Mouse (Mus musculus): Measurements from ENCODE around the gene Cyp3a59.
"Not testable (repeated sequence)": the region's sequence is repeated elsewhere in the genome, so short reads cannot be mapped to it uniquely, and the experiment has no call there.

The Cyp3a59 gene

DNA sequence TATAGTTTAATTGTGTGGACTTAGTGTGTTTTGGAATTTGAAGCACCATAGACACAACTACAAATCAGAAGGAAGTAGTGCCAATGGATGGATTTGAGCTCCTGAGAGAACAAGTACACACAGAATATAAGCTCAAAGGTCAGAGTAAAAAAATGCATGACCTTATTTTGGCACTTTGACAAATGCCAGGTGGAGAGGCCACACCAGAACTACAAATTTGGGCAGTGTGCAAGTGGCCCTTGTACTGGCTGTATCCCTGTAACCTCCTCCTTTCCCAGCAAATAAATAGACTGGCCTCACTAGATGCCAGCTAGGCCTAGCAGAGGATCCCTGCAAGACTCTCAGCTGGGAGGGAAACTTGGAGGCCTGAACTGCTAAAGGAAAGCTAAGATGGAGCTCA lies at the start of gene Cyp3a59:
TSS of gene Cyp3a59 (plus strand) at position 313 of the 400 bp plus-strand sequence.
- DNase-seq = not testable (repeated sequence)

DNA sequence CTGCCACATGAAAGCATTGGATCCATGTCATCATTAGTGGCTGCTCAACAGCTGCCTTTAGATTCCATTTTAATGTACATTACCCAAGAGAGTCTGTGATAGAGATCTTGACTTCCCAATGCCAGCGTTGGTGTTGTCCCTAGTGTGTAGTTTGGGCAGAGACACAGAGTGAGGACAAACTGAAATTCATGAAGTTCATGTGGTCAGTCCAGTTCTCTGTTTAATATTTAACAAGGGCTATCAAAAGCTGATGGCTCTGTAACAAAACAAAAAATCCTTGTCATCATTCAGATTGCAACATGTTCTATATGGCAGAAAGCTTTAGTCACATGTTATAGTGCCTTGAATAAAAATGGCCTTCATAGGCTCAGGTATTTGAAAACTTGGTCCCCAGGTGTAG lies 9.0 kb upstream of the Cyp3a59 start:
- no peak for DNase-seq

GRCm38 (mm10) chr5:146147903-146148302 lies 68.8 kb downstream of the Cyp3a59 start:
- DNase-seq = no peak

DNA sequence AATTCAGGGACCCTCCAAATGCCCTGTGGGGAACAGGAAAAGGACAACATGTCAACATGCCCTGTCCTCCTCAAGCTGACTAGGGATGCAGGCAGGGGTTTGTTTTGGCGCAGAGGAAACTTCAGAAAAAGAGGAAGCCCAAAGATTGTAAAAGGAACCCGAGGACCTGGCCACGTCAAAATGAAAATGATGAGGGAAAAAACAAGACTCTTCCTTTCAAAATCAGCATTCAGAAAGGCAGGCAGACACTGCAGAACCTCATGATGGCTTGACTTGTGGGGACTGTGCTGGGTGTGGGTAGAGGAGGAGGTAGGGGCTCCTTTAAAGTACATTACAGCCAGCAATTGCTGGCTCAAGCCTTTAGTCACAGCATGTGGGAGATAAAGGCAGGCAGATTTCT lies 71.4 kb downstream of the Cyp3a59 start:
- DNase-seq = no peak

DNA sequence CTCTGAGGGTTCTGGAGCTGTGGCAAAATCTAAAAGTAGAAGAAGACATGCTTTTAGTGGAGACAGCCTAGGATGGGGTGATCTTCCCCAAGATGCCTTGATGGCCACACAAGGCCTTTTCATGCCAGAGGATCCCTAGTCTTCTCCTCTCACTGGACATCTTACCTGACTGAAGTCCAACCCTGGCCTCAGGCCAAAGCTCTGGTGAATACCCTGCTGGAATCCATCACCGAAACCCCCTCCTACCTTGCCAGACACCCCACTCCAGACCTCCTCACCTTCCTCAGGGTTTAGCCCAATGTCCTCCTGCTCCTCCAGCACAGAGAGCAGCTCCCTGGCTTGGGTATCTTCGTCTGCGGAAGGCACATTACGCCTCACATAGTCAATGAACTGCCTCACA lies 79.3 kb downstream of the Cyp3a59 start:
- DNase-seq = not testable (repeated sequence)

- not testable (repeated sequence) for DNase-seq
Observed at GRCm38 (mm10) chr5:146160439-146160838, 81.4 kb downstream of the Cyp3a59 start, which contains the start of gene Gm5565. Gene Gm5565, minus strand, starts transcription at chr5:146160539.

Data from kidney, postnatal 25 days (tissue).